Mouse (Mus musculus): ENCODE measurements around the gene Foxi3. TPM values are rescaled to one million over a fixed set of nuclear protein-coding genes. Genes with fewer than 3 reads are reported as not detected.

Gene Foxi3
- polyA plus RNA-seq, 1 experiment from 2014 or later, result not detected

DNA sequence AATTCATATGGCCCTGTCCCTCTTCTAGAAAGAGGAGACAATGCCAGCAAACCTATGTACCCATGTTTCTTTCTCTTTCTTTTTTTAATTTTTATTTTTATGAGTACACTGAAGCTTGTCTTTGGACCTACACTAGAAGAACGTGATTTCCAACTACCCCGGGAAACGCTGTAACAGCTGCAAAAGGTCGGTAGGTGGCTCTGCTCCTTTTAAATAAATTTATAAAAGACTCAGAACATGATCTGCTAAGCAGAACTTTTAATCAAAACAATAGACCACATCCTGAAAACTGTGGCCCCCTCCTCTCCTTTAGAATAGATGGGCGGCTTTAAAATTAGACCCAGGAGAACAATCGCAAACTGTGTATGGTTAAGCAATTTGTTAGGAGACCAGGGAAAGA is 2.3 kb upstream of the Foxi3 start:
- no peak for ATAC-seq
- Histone ChIP-seq H3K4me3 (replicated peaks; ENCODE audit: low read length) (no peak overlapping the region), H3K9me3 (ENCODE audit: control insufficient read depth, low read length) (no peaks in the 10 kb centered on the region), H3K4me2 (ENCODE audit: low read length) (no peak overlapping the region), H3K4me1 (replicated peaks; ENCODE audit: control insufficient read depth, insufficient read depth, low read length) (peaks cover 12% of the 10 kb centered on the region), H3K27ac (ENCODE audit: low read length) (no peak overlapping the region), H3K27me3 (replicated peaks; ENCODE audit: control insufficient read depth, insufficient read depth, low read length) (peaks cover 53% of the 10 kb centered on the region), H3K9ac (replicated peaks; ENCODE audit: low read depth, low read length) (no peak overlapping the region), H3K36me3 (ENCODE audit: control insufficient read depth, insufficient read depth) (no peaks in the 10 kb centered on the region)
- WGBS, result 9% methylated on average over 6 of the region's 6 CpGs

GRCm38 (mm10) chr6:70955291-70955800 is 985 bp upstream of the Foxi3 start:
- Histone ChIP-seq H3K4me3 (replicated peaks; ENCODE audit: low read length) (no peak overlapping the region), H3K4me1 (replicated peaks; ENCODE audit: control insufficient read depth, insufficient read depth, low read length) (peaks cover 12% of the 10 kb centered on the region), H3K9ac (replicated peaks; ENCODE audit: low read depth, low read length) (no peak overlapping the region), H3K27ac (ENCODE audit: low read length) (no peak overlapping the region), H3K27me3 (replicated peaks; ENCODE audit: control insufficient read depth, insufficient read depth, low read length) (peaks cover 53% of the 10 kb centered on the region), H3K4me2 (ENCODE audit: low read length) (no peak overlapping the region), H3K9me3 (ENCODE audit: control insufficient read depth, low read length) (no peaks in the 10 kb centered on the region), H3K36me3 (ENCODE audit: control insufficient read depth, insufficient read depth) (no peaks in the 10 kb centered on the region)
- no peak for ATAC-seq
- WGBS, result 5% methylated on average over 14 of the region's 14 CpGs

DNA sequence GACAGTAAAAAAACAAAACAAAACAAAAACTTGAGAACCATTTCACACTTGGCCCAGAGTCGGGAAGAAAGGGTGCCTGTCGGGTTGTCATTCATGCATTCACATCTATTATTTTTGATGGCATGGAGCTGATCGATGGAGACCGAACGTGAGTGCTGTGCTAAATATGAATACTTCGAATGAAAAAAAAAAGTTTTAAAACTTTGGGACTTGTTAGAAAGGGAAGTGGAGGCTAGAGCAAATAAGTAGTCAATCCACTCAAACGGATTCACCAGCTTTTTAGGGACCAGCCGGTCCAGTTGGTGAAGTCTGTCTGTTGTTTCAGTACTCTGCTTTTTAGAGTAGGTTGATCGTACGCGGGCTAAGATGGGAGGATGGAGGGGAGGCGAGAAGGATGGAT is 490 bp upstream of the Foxi3 start:
- Histone ChIP-seq H3K9me3 (ENCODE audit: control insufficient read depth, low read length) (no peaks in the 10 kb centered on the region), H3K27ac (ENCODE audit: low read length) (no peak overlapping the region), H3K9ac (replicated peaks; ENCODE audit: low read depth, low read length) (no peak overlapping the region), H3K36me3 (ENCODE audit: control insufficient read depth, insufficient read depth) (no peaks in the 10 kb centered on the region), H3K4me3 (replicated peaks; ENCODE audit: low read length) (peak overlapping the region; percentile 48), H3K27me3 (replicated peaks; ENCODE audit: control insufficient read depth, insufficient read depth, low read length) (peaks cover 53% of the 10 kb centered on the region), H3K4me1 (replicated peaks; ENCODE audit: control insufficient read depth, insufficient read depth, low read length) (peaks cover 12% of the 10 kb centered on the region), H3K4me2 (ENCODE audit: low read length) (peak overlapping the region; percentile 86)
- 2% methylated on average over 12 of the region's 12 CpGs for WGBS
- ATAC-seq, result no peak

DNA sequence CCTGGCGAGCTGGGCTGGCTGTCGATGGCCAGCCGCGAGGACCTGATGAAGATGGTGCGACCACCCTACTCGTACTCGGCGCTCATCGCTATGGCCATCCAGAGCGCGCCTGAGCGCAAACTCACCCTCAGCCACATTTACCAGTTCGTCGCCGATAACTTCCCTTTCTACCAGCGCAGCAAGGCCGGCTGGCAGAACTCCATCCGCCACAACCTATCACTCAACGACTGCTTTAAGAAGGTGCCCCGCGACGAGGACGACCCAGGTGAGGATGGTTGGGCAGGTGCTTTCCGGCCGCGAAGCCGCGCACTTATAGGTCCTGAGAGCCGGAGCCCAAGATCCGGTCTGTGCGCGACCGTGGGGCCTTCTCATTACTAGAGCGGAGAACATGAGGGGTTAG is 605 bp downstream of the Foxi3 start:
- peak overlapping the region; percentile 86 for H3K4me2 ChIP-seq (ENCODE audit: low read length)
- H3K27me3 ChIP-seq (replicated peaks; ENCODE audit: control insufficient read depth, insufficient read depth, low read length), result peaks cover 53% of the 10 kb centered on the region
- H3K27ac ChIP-seq (ENCODE audit: low read length), result no peak overlapping the region
- no peaks in the 10 kb centered on the region for H3K9me3 ChIP-seq (ENCODE audit: control insufficient read depth, low read length)
- H3K36me3 ChIP-seq (ENCODE audit: control insufficient read depth, insufficient read depth), result no peaks in the 10 kb centered on the region
- peaks cover 12% of the 10 kb centered on the region for H3K4me1 ChIP-seq (replicated peaks; ENCODE audit: control insufficient read depth, insufficient read depth, low read length)
- WGBS, result 1% methylated on average over 34 of the region's 34 CpGs
- ATAC-seq, result peak; percentile 15; the same call in 1 of the 2 replicates
- H3K4me3 ChIP-seq (replicated peaks; ENCODE audit: low read length), result peak overlapping the region; percentile 48
- H3K9ac ChIP-seq (replicated peaks; ENCODE audit: low read depth, low read length), result peak overlapping the region; percentile 35

DNA sequence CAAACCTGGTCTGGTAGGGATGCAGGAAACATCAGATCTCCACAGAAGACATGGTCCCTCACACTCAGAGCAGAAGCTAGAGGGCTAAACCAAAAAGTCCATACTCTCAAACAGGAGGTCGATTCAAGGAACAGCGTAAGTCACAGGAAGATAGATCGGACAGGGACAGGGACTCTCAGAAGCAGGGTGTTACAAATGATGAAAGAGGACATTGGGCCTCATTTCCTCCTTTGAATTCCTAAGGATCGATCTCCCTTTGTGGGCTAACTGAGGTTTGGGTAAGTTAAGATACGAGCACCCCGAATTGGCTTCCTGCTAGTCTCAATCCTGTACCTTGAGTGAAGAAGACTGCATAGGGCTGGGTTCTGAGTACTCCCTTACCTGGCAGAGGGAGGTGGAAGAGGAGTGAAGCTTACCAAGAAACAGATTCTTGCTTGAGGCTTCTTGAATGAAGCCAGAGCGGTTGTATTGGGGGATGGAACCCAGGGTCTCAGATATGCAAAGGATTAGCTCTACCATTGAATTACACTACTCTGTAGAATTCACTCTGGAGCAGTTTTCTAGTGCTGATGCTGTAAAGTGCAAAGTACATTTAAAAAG is 1.1 kb downstream of the Foxi3 start:
- no peak overlapping the region for H3K9ac ChIP-seq (replicated peaks; ENCODE audit: low read depth, low read length)
- no peak for ATAC-seq
- H3K4me1 ChIP-seq (replicated peaks; ENCODE audit: control insufficient read depth, insufficient read depth, low read length), result peaks cover 12% of the 10 kb centered on the region
- no peaks in the 10 kb centered on the region for H3K36me3 ChIP-seq (ENCODE audit: control insufficient read depth, insufficient read depth)
- H3K4me3 ChIP-seq (replicated peaks; ENCODE audit: low read length), result no peak overlapping the region
- peak overlapping the region; percentile 86; the same call in 1 of the 2 replicates for H3K4me2 ChIP-seq (ENCODE audit: low read length)
- no peaks in the 10 kb centered on the region for H3K9me3 ChIP-seq (ENCODE audit: control insufficient read depth, low read length)
- H3K27ac ChIP-seq (ENCODE audit: low read length), result no peak overlapping the region
- 15% methylated on average over 7 of the region's 7 CpGs for WGBS
- H3K27me3 ChIP-seq (replicated peaks; ENCODE audit: control insufficient read depth, insufficient read depth, low read length), result peaks cover 53% of the 10 kb centered on the region

- Histone ChIP-seq H3K9ac (replicated peaks; ENCODE audit: low read depth, low read length) (no peak overlapping the region), H3K36me3 (ENCODE audit: control insufficient read depth, insufficient read depth) (no peaks in the 10 kb centered on the region), H3K9me3 (ENCODE audit: control insufficient read depth, low read length) (no peaks in the 10 kb centered on the region), H3K4me1 (replicated peaks; ENCODE audit: control insufficient read depth, insufficient read depth, low read length) (peaks cover 5% of the 10 kb centered on the region; the same call in 1 of the 2 replicates), H3K27me3 (replicated peaks; ENCODE audit: control insufficient read depth, insufficient read depth, low read length) (peaks cover 2% of the 10 kb centered on the region; the same call in 1 of the 2 replicates), H3K27ac (ENCODE audit: low read length) (no peak overlapping the region), H3K4me2 (ENCODE audit: low read length) (no peak overlapping the region), H3K4me3 (replicated peaks; ENCODE audit: low read length) (no peak overlapping the region)
- no peak for ATAC-seq
- WGBS, result 25% methylated on average over 6 of the region's 6 CpGs
Measured at GRCm38 (mm10) chr6:70964116-70964830, 7.9 kb downstream of the Foxi3 start.

GRCm38 (mm10) chr6:70965694-70966093 is 9.4 kb downstream of the Foxi3 start:
- H3K4me3 ChIP-seq (replicated peaks; ENCODE audit: low read length), result no peak overlapping the region
- no peaks in the 10 kb centered on the region for H3K27me3 ChIP-seq (replicated peaks; ENCODE audit: control insufficient read depth, insufficient read depth, low read length)
- H3K27ac ChIP-seq (ENCODE audit: low read length), result no peak overlapping the region
- no peak overlapping the region for H3K9ac ChIP-seq (replicated peaks; ENCODE audit: low read depth, low read length)
- H3K4me2 ChIP-seq (ENCODE audit: low read length), result no peak overlapping the region
- WGBS, result 23% methylated on average over 7 of the region's 7 CpGs
- peak; percentile 47; the same call in 1 of the 2 replicates for ATAC-seq
- no peaks in the 10 kb centered on the region for H3K9me3 ChIP-seq (ENCODE audit: control insufficient read depth, low read length)
- no peaks in the 10 kb centered on the region for H3K36me3 ChIP-seq (ENCODE audit: control insufficient read depth, insufficient read depth)
- H3K4me1 ChIP-seq (replicated peaks; ENCODE audit: control insufficient read depth, insufficient read depth, low read length), result peaks cover 5% of the 10 kb centered on the region; the same call in 1 of the 2 replicates

- H3K9ac ChIP-seq (replicated peaks; ENCODE audit: low read depth, low read length), result no peak overlapping the region; the same call in 1 of the 2 replicates
- no peak overlapping the region; the same call in 1 of the 2 replicates for H3K4me3 ChIP-seq (replicated peaks; ENCODE audit: low read length)
- peaks cover 5% of the 10 kb centered on the region; the same call in 1 of the 2 replicates for H3K4me1 ChIP-seq (replicated peaks; ENCODE audit: control insufficient read depth, insufficient read depth, low read length)
- no peak overlapping the region for H3K27ac ChIP-seq (ENCODE audit: low read length)
- H3K4me2 ChIP-seq (ENCODE audit: low read length), result peak overlapping the region; percentile 33
- ATAC-seq, result no peak
- no peaks in the 10 kb centered on the region for H3K36me3 ChIP-seq (ENCODE audit: control insufficient read depth, insufficient read depth)
- H3K9me3 ChIP-seq (ENCODE audit: control insufficient read depth, low read length), result no peaks in the 10 kb centered on the region
- under 1% methylated on average over 8 of the region's 8 CpGs for WGBS
- no peaks in the 10 kb centered on the region for H3K27me3 ChIP-seq (replicated peaks; ENCODE audit: control insufficient read depth, insufficient read depth, low read length)
Measured at GRCm38 (mm10) chr6:70967422-70967821, 11.1 kb downstream of the Foxi3 start.

GRCm38 (mm10) chr6:70968291-70968690 is 12.0 kb downstream of the Foxi3 start:
- H3K4me3 ChIP-seq (replicated peaks; ENCODE audit: low read length), result no peak overlapping the region
- 65% methylated on average over 4 of the region's 4 CpGs for whole genome bisulfite sequencing
- H3K4me1 ChIP-seq (replicated peaks; ENCODE audit: control insufficient read depth, insufficient read depth, low read length), result peaks cover 5% of the 10 kb centered on the region; the same call in 1 of the 2 replicates
- H3K9ac ChIP-seq (replicated peaks; ENCODE audit: low read depth, low read length), result no peak overlapping the region
- H3K27me3 ChIP-seq (replicated peaks; ENCODE audit: control insufficient read depth, insufficient read depth, low read length), result no peaks in the 10 kb centered on the region
- no peak overlapping the region for H3K4me2 ChIP-seq (ENCODE audit: low read length)
- H3K9me3 ChIP-seq (ENCODE audit: control insufficient read depth, low read length), result no peaks in the 10 kb centered on the region
- no peak for ATAC-seq
- H3K27ac ChIP-seq (ENCODE audit: low read length), result no peak overlapping the region
- H3K36me3 ChIP-seq (ENCODE audit: control insufficient read depth, insufficient read depth), result no peaks in the 10 kb centered on the region

All from forebrain, embryonic 16.5 days (tissue).